Mouse (Mus musculus) neural tube, embryonic 10.5 days (tissue): ENCODE data around the gene Spint5.

ENCODE experiments used
- DNase-seq: peaks from one replicate; pipeline ENCODE4 v3.0.0-alpha.2; 2017; ENCODE audit warnings: low spot score; ENCODE audit errors: extremely low spot score

Gene Spint5

DNA sequence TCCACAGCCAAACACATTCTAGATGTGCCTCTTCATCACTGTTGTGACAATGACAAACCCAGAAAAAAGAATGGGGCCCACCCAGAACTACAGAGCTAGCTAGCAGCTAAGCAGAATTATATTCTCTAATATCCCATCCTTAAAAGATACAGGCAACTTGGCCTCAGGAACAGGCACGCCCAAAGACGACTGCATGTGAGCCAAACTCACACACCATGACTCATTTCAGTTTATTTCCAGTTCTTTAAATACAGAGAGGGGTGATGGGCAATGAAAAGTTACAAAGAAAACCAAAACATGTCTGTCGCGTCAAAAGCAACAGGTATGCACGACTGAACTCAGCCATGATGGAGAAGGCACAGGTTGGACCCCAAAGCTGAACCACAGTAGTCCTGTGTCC, 20.3 kb downstream of the Spint5 start:
- DNase-seq: no peak

DNA sequence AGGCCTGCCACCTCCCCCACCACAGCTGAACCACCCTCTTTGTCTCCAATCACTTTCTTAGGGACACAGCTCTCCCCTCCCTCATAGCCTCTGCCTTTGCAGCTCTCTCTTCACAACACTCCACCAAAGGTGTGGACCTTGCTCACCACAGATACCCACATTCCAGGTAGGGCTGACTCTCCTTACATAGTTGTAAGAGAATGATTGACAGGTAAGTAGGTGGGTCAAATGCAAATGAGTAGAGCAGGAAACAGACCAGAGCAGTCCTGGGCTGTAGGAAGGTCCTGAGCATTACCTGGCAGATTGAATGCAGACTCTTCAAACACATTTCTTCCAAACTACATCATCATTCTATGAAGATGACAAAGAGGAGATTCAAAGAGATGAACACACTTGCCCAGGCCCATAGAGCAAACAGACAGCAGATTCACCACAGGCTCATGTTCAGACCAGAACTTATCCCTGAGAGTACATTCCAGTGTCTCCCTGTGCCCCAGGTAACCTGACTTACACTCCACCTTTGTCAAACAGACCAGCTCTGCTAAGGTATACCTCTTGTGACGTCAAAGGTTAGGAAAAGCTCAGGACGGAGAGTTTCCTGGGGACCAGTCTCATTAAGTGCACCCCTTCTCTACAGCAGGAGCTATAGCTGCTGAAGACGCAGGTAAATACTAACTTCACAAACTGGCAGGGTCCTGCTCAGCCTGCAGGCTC, 22.4 kb downstream of the Spint5 start:
- no peak for DNase-seq

DNA sequence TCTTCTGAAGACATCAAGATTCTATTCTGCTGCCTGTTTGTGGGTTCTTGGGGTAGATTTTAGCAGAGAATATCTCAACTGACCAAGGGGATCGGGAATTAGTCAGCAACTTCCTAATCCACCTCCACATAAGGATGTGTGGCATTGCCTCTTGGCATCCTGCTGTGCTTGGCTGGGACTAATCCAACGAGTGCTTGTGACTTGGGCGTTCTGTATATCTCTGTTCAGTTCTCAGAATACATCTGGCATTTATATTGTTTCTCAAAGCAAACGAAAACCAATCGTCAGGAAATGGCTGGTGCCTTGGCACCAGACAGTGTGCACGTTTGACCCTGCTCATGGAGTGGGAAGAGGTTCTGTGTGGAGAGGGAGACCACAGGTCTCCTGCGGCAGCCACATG, 24.8 kb downstream of the Spint5 start:
- DNase-seq: no peak

DNA sequence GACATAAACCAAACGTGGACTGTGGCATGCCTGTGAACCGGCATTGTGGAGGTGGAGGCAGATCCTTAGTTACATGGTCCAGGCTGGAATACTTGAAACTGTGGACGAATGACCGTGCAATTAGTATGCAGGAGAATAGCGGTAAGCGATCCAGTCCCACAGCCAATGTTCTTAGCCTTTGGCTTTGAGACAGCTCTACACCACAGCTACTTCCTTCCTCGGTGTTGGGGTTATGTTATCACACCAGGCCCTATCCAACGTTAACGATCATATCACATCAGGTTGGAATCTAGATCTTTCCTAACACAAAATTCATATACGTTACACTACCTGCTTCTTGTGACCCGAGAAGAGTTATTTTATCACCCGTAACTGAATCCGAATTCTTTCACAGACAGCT, 29.9 kb downstream of the Spint5 start:
- DNase-seq: no peak

DNA sequence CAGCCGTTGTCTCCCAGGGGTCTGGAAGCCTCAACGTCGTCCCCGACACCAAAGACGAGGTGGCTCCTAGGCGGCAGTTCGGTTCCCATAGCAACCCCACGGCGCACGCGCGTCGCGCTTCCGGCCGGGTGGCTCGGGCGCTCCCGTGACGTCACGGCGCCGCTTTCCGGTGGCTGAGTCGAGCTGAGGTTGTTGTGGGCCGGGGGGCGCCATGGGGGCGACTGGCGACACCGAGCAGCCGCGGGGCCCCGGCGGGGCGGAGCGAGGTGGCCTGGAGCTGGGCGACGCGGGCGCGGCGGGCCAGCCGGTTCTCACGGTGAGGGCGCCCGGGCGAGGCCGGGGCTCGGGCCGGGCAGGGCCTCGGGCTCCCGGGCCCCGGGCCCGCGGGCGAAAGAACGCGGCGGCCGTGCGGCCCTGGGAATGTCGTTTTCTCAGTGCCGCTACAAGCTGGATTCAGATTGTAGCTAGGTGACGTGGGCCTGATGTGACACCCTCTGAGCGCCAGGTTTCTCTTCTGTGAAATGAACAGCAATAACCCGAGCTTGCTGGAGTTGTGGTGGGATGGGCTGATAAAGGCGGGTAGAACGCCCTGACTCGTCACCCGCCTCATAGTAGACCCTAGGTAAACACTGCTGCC, 30.9 kb downstream of the Spint5 start, which contains the start of the genes Wfdc3 and Dnttip1:
Wfdc3 (minus strand) TSS at position 89 of the 637 bp plus-strand sequence.
Dnttip1 (plus strand) TSS at position 141 of the 637 bp plus-strand sequence.
- peak; percentile 96 for DNase-seq

DNA sequence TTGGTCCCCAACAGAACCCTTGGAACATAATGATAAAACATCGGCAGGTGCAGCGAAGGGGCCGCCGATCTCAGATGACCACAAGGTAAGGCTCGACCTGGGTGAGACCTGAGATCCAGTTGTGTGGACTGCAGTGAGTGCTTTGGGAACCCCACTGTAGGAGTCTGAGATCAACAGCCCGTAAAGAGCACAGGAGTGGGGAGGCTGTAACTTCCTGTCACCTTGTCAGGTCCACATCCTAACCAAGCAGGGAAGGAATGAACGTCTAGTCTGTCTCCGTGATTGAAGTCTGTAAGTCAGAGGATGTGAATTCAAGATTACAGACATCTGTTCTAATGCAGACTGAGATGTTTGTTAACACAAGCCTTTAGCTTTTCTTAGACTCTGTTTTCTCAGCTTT, 31.6 kb downstream of the Spint5 start:
- DNase-seq: no peak

DNA sequence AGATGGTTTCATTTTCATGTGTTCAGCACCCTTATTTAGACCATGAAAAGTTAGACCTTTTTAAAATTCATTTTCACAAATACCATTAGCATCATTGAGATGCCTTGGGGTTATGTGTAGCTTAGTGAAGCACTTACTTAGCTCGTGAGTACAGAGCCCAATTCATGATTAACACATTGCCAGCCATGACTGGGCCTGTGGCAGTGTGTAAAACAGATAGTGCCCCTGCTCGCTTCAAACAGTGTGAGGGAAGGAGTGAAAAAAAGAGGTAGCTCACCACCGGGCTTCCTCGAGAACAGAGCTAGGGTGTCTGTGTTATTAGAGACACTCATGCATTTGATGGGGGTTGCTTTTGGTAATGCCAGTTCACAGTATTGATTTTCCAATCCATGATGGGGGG, 33.1 kb downstream of the Spint5 start:
- DNase-seq: no peak

DNA sequence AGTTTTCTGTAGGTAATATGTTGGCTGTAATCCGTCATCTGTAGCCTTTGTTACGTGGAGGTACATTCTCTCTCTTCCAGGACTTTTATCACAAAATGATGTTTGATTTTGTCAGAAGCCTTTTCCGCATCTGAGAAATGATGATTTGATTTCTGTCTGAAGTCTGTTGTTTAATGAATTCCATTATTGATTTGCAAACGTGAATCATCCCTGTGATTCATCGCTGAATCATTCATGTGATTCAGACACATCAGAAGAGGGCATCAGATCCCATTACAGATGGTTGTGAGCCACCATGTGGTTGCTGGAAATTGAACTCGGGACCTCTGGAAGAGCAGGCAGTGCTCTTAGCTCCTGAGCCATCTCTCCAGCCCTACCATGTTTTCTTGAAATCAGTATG, 33.9 kb downstream of the Spint5 start:
- DNase-seq: no peak

DNA sequence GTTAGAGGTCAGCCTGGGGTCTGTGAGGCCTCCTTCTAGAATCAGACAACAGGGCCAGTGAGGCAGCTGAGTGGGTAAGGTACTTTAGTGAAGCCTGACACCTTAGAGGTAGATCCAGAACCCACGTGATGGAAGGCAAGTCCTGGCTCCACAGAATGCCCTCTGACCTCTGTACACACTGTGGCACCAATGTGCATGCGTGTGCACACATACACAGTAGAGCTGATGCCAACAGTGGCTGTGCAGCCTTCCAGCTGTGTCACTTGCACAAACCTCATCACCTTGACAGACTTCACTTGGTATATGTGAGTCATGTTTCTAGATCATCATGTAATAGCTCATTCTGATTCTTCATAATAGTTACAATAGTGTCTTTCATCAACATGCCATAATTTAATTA, 37.3 kb downstream of the Spint5 start:
- no peak for DNase-seq

DNA sequence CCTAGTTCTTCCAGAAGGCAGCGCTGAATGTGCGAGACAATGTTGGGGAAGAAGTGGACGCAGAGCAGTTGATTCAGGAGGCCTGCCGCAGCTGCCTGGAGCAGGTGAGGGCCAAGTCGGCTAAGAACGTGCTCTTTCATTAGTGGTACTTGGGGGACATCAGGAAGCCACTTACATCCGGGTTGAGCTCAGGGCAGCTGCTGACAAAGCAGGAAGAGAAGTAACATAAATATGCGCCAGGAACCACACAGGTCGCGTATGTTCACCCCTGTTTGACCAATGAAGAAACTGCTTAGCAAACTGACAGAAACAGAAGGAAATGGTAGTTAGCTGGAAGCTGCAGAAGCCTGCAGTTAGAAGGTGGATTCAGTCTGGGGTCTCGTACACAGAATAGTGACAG, 39.0 kb downstream of the Spint5 start:
- no peak for DNase-seq

DNA sequence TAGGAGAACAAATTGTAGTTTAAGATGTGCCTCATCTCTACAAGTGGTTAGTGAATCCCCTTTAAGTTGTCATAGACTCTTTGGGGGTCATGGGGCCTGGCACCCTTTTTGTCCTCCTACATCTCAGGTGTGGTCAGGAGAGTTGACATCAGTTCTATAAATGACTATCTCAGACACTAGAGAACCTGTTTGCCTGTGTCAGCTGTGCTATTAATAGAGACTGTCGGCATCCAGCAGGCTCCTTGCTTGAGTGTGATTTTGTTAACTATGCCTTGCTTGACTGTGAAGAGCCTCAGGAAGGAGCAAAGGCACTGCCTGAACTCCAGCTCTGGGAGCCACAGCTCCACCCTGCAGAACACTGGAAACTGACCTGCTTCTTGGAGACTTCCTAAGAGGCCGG, 39.7 kb downstream of the Spint5 start:
- DNase-seq: no peak

DNA sequence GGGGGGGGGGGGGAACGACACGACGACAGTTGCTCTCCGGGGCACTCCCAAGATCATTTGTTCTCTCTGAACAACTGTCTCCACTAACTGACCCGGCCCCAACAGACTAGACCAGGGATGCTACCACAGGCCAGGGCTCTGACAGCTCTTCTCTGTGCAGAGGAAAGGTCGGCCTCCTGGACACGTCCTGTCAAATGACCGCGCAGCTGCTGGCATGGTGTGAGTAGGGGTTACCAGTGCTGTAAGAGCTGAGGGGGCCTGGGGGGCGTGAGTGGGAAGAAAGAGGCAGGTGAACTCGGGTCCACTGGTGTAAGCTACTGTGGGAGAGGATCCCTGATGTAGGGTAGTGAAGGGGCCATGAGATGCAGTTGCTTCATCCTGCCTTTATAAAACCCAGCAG, 42.7 kb downstream of the Spint5 start:
- no peak for DNase-seq

DNA sequence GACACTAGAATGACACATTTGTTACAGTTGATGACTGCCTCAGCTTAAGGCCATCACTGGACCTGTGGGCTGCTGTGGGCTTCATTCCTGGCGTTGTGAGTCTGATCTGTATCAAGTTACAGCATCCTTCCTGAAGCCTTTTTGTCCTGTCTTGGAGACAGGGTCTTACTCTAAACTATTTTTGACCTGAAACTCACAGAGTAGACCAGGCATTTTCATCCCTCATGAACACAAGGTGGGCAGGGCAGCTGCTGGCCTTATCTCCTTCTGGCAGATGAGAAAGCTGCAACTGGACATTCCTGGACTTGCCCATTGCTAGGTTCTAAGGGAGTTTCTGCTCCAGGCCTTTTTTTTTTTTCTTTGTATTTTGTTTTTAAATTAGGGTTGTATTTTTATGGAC, 43.6 kb downstream of the Spint5 start:
- DNase-seq: no peak

DNA sequence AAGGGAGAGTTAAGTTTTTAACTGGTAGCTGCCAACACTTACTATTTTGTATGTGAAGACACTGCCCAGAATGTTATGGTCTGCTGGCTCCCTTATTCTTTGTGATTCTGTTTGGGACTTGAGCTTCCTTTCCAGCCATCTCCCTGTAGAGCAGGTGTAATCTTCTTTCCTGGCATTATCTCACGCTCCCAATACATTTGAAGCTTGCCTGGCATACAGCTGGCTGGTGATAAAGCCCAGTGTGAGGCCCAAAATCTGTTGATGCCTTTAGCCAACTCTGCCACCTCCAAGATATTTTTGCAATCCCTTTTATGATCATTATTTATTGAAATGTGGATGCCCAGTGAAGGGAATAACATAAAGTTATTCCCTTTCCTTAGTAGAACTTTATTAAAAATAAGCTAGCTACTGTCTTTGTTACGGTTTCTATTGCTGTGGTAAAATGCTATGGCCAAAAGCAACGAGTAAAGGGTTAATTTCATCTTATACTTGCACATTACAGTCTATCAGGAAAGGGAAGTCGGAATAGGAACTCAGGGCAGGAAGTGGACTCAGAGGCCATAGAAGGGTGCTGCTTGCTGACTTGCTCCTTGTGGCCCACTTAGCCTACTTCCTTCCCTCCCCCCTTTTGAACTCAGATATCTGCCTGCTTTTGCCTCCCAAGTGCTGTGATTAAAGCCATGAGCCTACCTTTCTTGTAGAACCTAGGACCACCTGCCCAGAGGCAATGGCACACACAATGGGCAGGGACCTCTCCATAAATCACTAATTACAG, 45.1 kb downstream of the Spint5 start:
- no peak for DNase-seq

DNA sequence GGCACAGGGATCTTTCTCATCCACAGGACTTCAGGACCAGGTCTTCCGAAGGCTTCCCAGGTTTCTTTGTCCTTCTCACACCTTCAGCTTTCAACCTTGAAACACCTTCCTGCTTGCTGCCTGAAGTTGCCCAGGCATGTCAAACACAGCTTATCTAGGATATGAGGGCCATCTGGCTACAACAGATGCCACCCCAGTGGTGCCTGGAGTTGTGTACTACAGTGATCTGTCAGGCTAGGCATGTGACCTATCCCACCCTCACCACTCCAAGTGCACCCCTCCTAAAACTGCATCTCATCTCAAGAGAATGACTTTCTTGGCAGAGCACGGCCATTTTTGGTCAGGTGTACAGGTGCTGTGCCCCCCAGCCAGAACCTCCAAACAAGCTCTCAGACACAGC, 46.4 kb downstream of the Spint5 start:
- DNase-seq: no peak

DNA sequence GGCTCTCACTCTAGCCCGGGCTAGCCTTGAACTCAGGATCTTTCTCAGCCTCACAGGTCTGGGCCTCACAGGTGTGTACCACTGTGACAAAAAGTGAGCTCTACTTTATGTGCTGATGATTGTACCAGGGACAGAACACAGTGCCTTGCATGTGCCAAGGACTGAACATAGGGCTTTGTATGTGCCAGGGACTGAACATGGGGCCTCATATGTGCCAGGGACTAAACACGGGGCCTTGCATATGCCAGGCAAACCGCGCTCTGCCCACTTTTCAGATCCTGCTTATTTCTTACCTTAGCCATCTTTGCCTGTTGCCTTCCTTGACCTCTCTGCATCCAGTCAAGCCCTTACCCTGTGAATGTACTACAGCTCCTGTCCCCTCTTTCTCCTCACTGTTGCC, 46.9 kb downstream of the Spint5 start:
- no peak for DNase-seq

DNA sequence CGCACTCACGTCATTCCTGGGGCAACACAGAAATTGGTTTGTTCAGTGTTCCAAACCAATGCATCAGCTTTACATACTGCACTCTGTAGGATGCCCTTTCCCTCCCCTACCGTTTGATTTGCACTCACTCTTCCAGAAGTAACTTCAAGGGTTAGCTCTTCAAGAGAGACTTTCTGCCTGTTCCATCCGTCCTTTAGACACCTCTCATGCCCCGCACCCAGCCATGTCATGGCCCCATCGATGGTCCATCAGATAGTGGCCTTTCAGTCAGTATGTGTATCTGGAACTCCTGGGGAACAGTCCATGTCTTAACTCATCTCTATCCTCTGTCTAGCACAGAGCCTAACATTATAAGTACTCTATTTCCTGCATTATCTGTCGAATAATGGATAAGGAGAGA, 47.5 kb downstream of the Spint5 start:
- DNase-seq: no peak

DNA sequence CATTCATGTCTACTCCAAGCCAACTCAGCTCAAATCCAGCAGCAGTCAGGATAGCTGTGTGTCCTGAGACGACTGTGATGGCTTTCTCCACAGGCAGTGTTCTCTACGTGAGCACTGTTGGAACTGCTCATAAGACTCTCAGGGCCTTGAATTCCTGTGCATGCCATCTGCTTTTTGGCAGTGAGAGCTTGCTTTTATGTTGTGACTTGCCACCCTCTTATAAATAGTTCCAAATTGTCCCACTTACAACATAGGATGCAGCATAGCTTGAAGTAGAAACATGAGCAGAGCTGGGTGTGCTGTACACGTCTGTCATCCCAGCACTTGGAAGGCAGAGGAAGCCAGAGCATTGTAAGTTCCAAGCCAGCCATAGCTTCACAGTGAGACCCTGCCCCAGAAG, 50.7 kb downstream of the Spint5 start:
- no peak for DNase-seq
